21 mouse cellular contexts compared by ENCODE assay signal in the genomic region with DNA sequence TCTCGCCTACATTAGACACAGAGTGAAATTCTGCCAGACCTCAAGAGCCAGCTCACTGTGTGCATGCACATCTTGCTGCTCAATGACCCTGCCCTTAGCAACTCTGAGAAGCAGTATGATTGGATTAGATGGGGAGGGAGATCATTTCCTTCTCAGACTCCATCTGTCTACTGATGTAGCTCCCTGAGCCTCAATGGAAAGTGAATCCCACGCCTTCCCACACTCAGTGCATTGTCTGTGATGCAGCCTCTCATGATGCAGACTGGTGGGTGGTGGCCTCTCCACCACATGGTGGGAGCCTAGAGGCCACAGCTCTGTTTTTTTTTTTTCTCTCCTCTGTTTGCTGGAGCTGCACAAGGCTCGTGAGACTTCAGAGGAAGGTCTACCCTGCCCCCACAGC.
DNase-seq lines count a peak whose midpoint lies in the region; ATAC-seq and TF ChIP-seq lines count a peak whose summit lies in the region.
"Had no signal": no experiment of that assay in that cellular context is flagged by ENCODE, and none has a peak within 500 bp of the region (broad histone marks: within the 10 kb centered on the region; RNA-seq: fewer than 3 reads in every experiment).

No protein-coding gene starts in this region.

- H3K4me3 ChIP-seq in layer of hippocampus, adult 2 months, result no peak overlapping the region
- no peak overlapping the region for H3K4me3 ChIP-seq in embryonic facial prominence, embryonic 10.5 days
- H3K4me3 ChIP-seq: embryonic facial prominence, embryonic 15.5 days; erythroblast, embryonic 14.5 days; forebrain, embryonic 10.5 days; heart, adult 2 months; heart, embryonic 15.5 days; hindbrain, embryonic 13.5 days had no signal

- no peak overlapping the region for H3K27ac ChIP-seq in layer of hippocampus, adult 2 months
- H3K27ac ChIP-seq in embryonic facial prominence, embryonic 10.5 days (replicated peaks), result 0 out of 2 replicates have a peak overlapping the region, but pooled peaks have one; percentile 36
- H3K27ac ChIP-seq: embryonic facial prominence, embryonic 15.5 days; forebrain, embryonic 10.5 days; heart, adult 2 months; heart, embryonic 15.5 days; hindbrain, embryonic 13.5 days had no signal

- H3K27me3 ChIP-seq in embryonic facial prominence, embryonic 10.5 days (replicated peaks; ENCODE audit: low read depth, poor library complexity, severe bottlenecking), result no peaks in the 10 kb centered on the region
- H3K27me3 ChIP-seq: embryonic facial prominence, embryonic 15.5 days; heart, embryonic 15.5 days; hindbrain, embryonic 13.5 days had no signal

- peak; percentile 18 to 23 for DNase-seq in layer of hippocampus, adult 2 months (ENCODE audit: low spot score in 2 of 2)
- no peak for DNase-seq in layer of hippocampus, adult 9-10 months (ENCODE audit: low spot score)
- peak; percentile 64 for DNase-seq in right cerebral cortex, adult 18-20 months
- DNase-seq in right cerebral cortex, postnatal 14 days, result no peak
- DNase-seq in embryonic facial prominence, embryonic 10.5 days (ENCODE audit: low spot score), result no peak
- DNase-seq in telencephalon, adult 2 months (ENCODE audit: low read depth, low spot score), result peak; percentile 45
- DNase-seq: adrenal gland, adult 2 months; adrenal gland, postnatal 25 days; cerebellum, adult 2 months; cerebellum, postnatal 10 days; gastrocnemius, postnatal 10 days; heart, adult 2 months; heart, postnatal 14 days had no signal

- no peak for TF ChIP-seq CTCF in layer of hippocampus, adult 2 months (conservative IDR thresholded peaks at IDR 0.05)

- peaks cover 32% of the 10 kb centered on the region for H3K4me1 ChIP-seq in embryonic facial prominence, embryonic 10.5 days

- no peaks in the 10 kb centered on the region for H3K9me3 ChIP-seq in embryonic facial prominence, embryonic 10.5 days
- H3K9me3 ChIP-seq: embryonic facial prominence, embryonic 15.5 days; forebrain, embryonic 10.5 days; heart, embryonic 15.5 days; hindbrain, embryonic 13.5 days had no signal

- H3K36me3 ChIP-seq in embryonic facial prominence, embryonic 10.5 days (replicated peaks), result no peaks in the 10 kb centered on the region
- H3K36me3 ChIP-seq: embryonic facial prominence, embryonic 15.5 days; forebrain, embryonic 10.5 days; heart, embryonic 15.5 days; hindbrain, embryonic 13.5 days had no signal

- WGBS in embryonic facial prominence, embryonic 10.5 days, result 69% methylated on average over 3 of the region's 3 CpGs

- ATAC-seq in activated CD4-positive, CD25-positive, alpha-beta regulatory T cell, adult 4 months, result no peak
- ATAC-seq: forebrain, embryonic 14.5 days; Patski had no signal

Comparison
In these comparisons a context has a peak if more than half of its experiments do, and no peak if none do; other contexts are left out.
1. DNase-seq: peak in layer of hippocampus, adult 2 months (2 of 2), right cerebral cortex, adult 18-20 months (single experiment) and telencephalon, adult 2 months (single experiment); none in layer of hippocampus, adult 9-10 months (single experiment), right cerebral cortex, postnatal 14 days (single experiment) and embryonic facial prominence, embryonic 10.5 days (single experiment).